Mouse (Mus musculus) skeletal muscle tissue, adult 2 months (tissue): Measurements from ENCODE around the gene Flrt3.
A peak's percentile ranks its signal among the peaks of the same experiment; 100 is the strongest.

Experiments
- DNase-seq: peaks from one replicate; pipeline ENCODE4 v3.0.0-alpha.2; 2012; ENCODE audit warnings: low read depth, low spot score

Gene Flrt3

GRCm38 (mm10) chr2:140670963-140671702 is at the start of gene Flrt3:
Gene Flrt3, minus strand, starts transcription at chr2:140671469.
- DNase-seq, result peak; percentile 73

- DNase-seq, result no peak
Observed at GRCm38 (mm10) chr2:140717407-140717806, 46.1 kb upstream of the Flrt3 start.

GRCm38 (mm10) chr2:140715822-140716221 is 44.6 kb upstream of the Flrt3 start:
- DNase-seq, result no peak

- no peak for DNase-seq
Observed at GRCm38 (mm10) chr2:140707550-140707949, 36.3 kb upstream of the Flrt3 start.

GRCm38 (mm10) chr2:140705278-140705677 is 34.0 kb upstream of the Flrt3 start:
- no peak for DNase-seq

GRCm38 (mm10) chr2:140704146-140704545 is 32.9 kb upstream of the Flrt3 start:
- DNase-seq, result no peak

- no peak for DNase-seq
Observed at GRCm38 (mm10) chr2:140703377-140703776, 32.1 kb upstream of the Flrt3 start.

- DNase-seq, result no peak
Observed at GRCm38 (mm10) chr2:140698585-140698984, 27.3 kb upstream of the Flrt3 start.

- DNase-seq, result no peak
Observed at GRCm38 (mm10) chr2:140693845-140694244, 22.6 kb upstream of the Flrt3 start.

GRCm38 (mm10) chr2:140692461-140692860 is 21.2 kb upstream of the Flrt3 start:
- no peak for DNase-seq

GRCm38 (mm10) chr2:140691403-140691802 is 20.1 kb upstream of the Flrt3 start:
- DNase-seq, result no peak

GRCm38 (mm10) chr2:140690906-140691305 is 19.6 kb upstream of the Flrt3 start:
- DNase-seq, result no peak

- no peak for DNase-seq
Observed at GRCm38 (mm10) chr2:140676728-140677127, 5.5 kb upstream of the Flrt3 start.

GRCm38 (mm10) chr2:140673466-140673865 is 2.2 kb upstream of the Flrt3 start:
- DNase-seq, result no peak

- DNase-seq, result no peak
Observed at GRCm38 (mm10) chr2:140670457-140670856, 812 bp downstream of the Flrt3 start.

- no peak for DNase-seq
Observed at GRCm38 (mm10) chr2:140669786-140670185, 1.5 kb downstream of the Flrt3 start.

- DNase-seq, result no peak
Observed at GRCm38 (mm10) chr2:140669081-140669480, 2.2 kb downstream of the Flrt3 start.

GRCm38 (mm10) chr2:140668311-140668710 is 3.0 kb downstream of the Flrt3 start:
- peak; percentile 14 for DNase-seq

GRCm38 (mm10) chr2:140667261-140668047 is 3.8 kb downstream of the Flrt3 start:
- no peak for DNase-seq

GRCm38 (mm10) chr2:140666846-140667245 is 4.4 kb downstream of the Flrt3 start:
- no peak for DNase-seq

- no peak for DNase-seq
Observed at GRCm38 (mm10) chr2:140664381-140664780, 6.9 kb downstream of the Flrt3 start.

- no peak for DNase-seq
Observed at GRCm38 (mm10) chr2:140662673-140663072, 8.6 kb downstream of the Flrt3 start.

- DNase-seq, result no peak
Observed at GRCm38 (mm10) chr2:140653978-140654377, 17.3 kb downstream of the Flrt3 start.
